Mouse (Mus musculus) heart, adult 10 weeks (tissue): ENCODE measurements around the gene Pet117. TPM values are rescaled to one million over a fixed set of nuclear protein-coding genes. Genes with fewer than 3 reads are reported as not detected.

Experiments used
- polyA plus RNA-seq: library from polyadenylated mRNA; stranded (reverse); fragments of 350-450 nt; fragmentation: Illumina TruSeq; extraction: RNeasy Lipid Tissue Mini Kit (QIAGEN cat#74804); gene quantifications from one replicate; pipeline ENCODE4 v1.2.3, GENCODE M21; 2014; ENCODE audit warnings: low read depth, low replicate concordance

The Pet117 gene
- polyA plus RNA-seq: not detected

DNA sequence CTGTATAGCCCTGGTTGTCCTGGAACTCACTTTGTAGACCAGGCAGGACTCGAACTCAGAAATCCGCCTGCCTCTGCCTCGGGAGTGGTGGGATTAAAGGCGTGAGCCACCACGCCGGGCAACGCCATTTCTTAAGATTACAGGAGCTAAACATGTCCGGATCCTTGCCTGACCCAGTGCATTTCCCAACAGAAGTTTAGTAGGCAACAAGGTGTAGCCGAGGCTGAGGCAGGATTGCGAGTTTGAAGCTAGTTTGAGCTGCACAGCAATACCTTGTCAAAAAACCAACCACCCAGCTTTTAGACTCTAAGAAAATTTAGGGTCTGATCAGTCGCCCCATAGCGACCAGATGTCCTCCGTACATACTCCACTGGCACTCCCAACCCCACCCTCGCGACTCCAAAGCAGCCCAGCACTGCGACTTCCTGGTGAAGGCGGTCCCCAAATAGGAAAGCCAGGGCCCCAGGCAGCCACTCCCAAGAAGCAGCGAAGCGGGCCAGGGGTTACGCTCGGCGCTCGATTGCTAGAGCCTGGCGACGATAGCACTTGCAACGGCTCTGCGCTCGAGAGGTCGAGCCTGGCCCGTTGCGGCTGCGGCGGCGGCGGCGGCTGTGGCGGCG, at the start of gene Pet117, which contains the start of gene Kat14:
Gene Pet117 (plus strand): TSS at position 597 of the 620 bp plus-strand sequence.
Gene Kat14 (plus strand): TSS at position 584 of the 620 bp plus-strand sequence.

DNA sequence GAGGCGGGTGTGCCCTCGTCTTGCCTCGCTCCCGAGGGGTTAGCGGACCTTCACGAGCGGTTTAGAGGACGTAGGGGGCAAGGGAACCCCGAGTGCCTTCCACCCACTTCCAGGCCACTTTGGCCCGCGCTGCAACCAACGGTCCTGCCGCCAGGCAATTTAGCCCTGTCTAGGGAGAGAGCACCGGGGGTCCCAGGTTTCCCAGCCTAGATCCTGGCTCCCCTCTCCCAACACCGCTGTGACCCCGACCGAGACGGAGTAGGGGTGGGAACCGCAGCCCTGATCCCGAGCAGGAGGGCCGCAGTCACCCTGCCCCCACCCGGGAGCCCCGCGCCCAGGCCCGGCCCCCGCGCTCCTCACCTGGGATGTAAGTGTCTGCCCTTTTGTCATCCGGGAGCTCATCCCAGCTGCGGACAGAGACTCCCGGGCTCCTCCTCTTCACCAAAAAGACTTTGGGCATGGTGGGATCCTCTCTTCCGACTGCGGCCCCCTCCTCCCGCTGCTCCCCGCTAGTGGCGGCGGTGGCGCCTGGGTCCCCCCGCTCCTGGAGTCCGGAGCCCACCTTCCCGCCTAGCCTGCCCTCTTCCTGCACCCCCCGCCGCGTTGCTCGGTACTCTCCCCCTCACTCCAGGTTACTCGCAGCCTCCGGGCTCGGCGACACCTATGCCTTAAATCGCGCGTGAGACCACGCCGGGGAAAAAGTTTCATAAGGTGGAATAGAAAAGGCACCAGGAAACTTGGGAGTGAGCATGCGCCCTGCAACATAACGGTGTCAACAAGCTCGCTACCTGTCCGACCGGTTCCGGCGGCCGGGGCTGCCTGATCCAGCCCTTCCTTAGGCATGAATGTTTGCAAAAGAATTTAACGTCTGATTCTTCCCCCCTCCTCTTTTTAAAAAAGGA, 37.1 kb upstream of the Pet117 start, which contains the start of gene Ovol2:
Gene Ovol2 (minus strand): TSS at position 746 of the 902 bp plus-strand sequence.

Other genes with a start within 250 kb of the Pet117 start
- gene Mgme1, start 98.3 kb upstream of the Pet117 start, polyA plus RNA-seq: 19.1 TPM
- gene Snx5, start 98.1 kb upstream of the Pet117 start, polyA plus RNA-seq: 66.0 TPM
- not detected for gene Ovol2, start 36.9 kb upstream of the Pet117 start, polyA plus RNA-seq
- 21.3 TPM for gene Kat14, start within 50 bp of the Pet117 start, polyA plus RNA-seq
- gene Dzank1, start 158.4 kb downstream of the Pet117 start, polyA plus RNA-seq: 0.92 TPM
- gene Polr3f, start 158.7 kb downstream of the Pet117 start, polyA plus RNA-seq: 10.7 TPM
- 17.3 TPM for gene Rbbp9, start 181.9 kb downstream of the Pet117 start, polyA plus RNA-seq
- gene Sec23b, start 187.2 kb downstream of the Pet117 start, polyA plus RNA-seq: 15.0 TPM
- 92.1 TPM for gene Smim26, start 225.1 kb downstream of the Pet117 start, polyA plus RNA-seq
- gene Dtd1, start 230.9 kb downstream of the Pet117 start, polyA plus RNA-seq: 20.7 TPM